Mouse (Mus musculus): ENCODE measurements at regions not wholly inside any gene's neighbourhood (a gene's known extent, or its start where the extent isn't known, plus 50 kb on each side); places are given as distances from the start of the nearest gene placed in this dataset.

DNA sequence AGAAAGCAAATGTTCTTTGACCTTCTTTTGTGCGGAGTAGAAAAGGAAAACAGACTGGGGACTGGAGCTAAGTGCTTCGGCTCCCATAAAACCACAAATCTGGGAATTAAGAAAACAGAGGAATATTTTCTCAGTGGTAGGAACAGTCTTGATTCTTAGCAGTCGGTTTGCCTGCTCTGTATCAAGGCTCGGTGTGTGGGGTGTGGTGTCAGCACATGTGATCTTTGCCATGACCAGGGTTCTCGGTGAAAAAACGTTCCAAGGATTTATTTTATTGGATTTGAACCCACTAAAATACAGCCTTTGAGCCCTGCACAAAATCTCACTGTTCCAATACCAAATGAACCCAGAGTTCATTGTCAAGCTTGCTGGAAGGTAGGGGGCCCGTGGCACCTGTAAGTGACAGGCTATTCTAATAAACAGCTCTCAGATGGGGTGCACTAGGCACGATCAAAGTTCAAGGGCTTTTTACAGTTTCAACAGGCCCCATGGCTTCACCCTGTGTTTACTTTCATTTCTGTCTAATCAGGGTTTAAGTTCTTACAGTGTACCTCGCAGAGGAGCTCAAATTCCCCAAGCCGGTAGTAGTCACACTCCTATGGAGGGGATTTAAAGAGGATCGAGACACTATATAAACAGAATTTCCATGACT lies 122.1 kb upstream of the Zfp217 start:
- TF ChIP-seq GATA1 (IDR thresholded peaks at IDR 0.05; ENCODE audit: borderline replicate concordance, low read length) (no peak), CTCF (IDR thresholded peaks at IDR 0.05; ENCODE audit: low read depth, low read length) (no peak), POLR2AphosphoS5 (IDR thresholded peaks at IDR 0.05; ENCODE audit: insufficient replicate concordance, low read depth, low read length) (no peak)
